Mouse (Mus musculus): ENCODE results near the gene Ykt6.
A peak's percentile ranks its signal among the peaks of the same experiment; 100 is the strongest.

Gene Ykt6

GRCm38 (mm10) chr11:5948546-5949250 is 6.8 kb upstream of the Ykt6 start:
- DNase-seq (ENCODE audit: low spot score in 2 of 2) = no peak

- DNase-seq (ENCODE audit: low spot score in 2 of 2) = no peak
These were observed 5.7 kb upstream of the Ykt6 start, which contains the start of gene Gck for GRCm38 (mm10) chr11:5949586-5950352. Gene Gck (minus strand): TSS chr11:5950081.

- no peak for DNase-seq (ENCODE audit: low spot score in 2 of 2)
These were observed 3.0 kb upstream of the Ykt6 start for GRCm38 (mm10) chr11:5952501-5952900.

GRCm38 (mm10) chr11:5953130-5953765 is 2.2 kb upstream of the Ykt6 start:
- no peak for DNase-seq (ENCODE audit: low spot score in 2 of 2)

GRCm38 (mm10) chr11:5954435-5954834 is 1.1 kb upstream of the Ykt6 start:
- DNase-seq (ENCODE audit: low spot score in 2 of 2) = no peak

- peak; percentile 12 to 36 for DNase-seq (ENCODE audit: low spot score in 2 of 2)
These were observed 458 bp upstream of the Ykt6 start for GRCm38 (mm10) chr11:5954965-5955504.

GRCm38 (mm10) chr11:5960051-5960450 is 4.6 kb downstream of the Ykt6 start:
- no peak for DNase-seq (ENCODE audit: low spot score in 2 of 2)

GRCm38 (mm10) chr11:5965865-5966264 is 10.4 kb downstream of the Ykt6 start:
- no peak for DNase-seq (ENCODE audit: low spot score in 2 of 2)

- DNase-seq (ENCODE audit: low spot score in 2 of 2) = no peak
These were observed 11.3 kb downstream of the Ykt6 start for GRCm38 (mm10) chr11:5966751-5967150.

GRCm38 (mm10) chr11:5968223-5968622 is 12.7 kb downstream of the Ykt6 start:
- DNase-seq (ENCODE audit: low spot score in 2 of 2) = no peak

GRCm38 (mm10) chr11:5971202-5971601 is 15.7 kb downstream of the Ykt6 start:
- DNase-seq (ENCODE audit: low spot score in 2 of 2) = no peak

- no peak for DNase-seq (ENCODE audit: low spot score in 2 of 2)
These were observed 17.7 kb downstream of the Ykt6 start for GRCm38 (mm10) chr11:5973151-5973550.

GRCm38 (mm10) chr11:5974053-5974452 is 18.6 kb downstream of the Ykt6 start:
- DNase-seq (ENCODE audit: low spot score in 2 of 2) = no peak

GRCm38 (mm10) chr11:5975068-5975467 is 19.6 kb downstream of the Ykt6 start:
- no peak for DNase-seq (ENCODE audit: low spot score in 2 of 2)

GRCm38 (mm10) chr11:5976106-5976505 is 20.6 kb downstream of the Ykt6 start:
- no peak for DNase-seq (ENCODE audit: low spot score in 2 of 2)

- no peak for DNase-seq (ENCODE audit: low spot score in 2 of 2)
These were observed 23.6 kb downstream of the Ykt6 start for GRCm38 (mm10) chr11:5979088-5979487.

- DNase-seq (ENCODE audit: low spot score in 2 of 2) = no peak
These were observed 24.6 kb downstream of the Ykt6 start for GRCm38 (mm10) chr11:5980108-5980507.

- DNase-seq (ENCODE audit: low spot score in 2 of 2) = no peak
These were observed 25.1 kb downstream of the Ykt6 start for GRCm38 (mm10) chr11:5980561-5980960.

GRCm38 (mm10) chr11:5981323-5981722 is 25.8 kb downstream of the Ykt6 start:
- no peak for DNase-seq (ENCODE audit: low spot score in 2 of 2)

- no peak for DNase-seq (ENCODE audit: low spot score in 2 of 2)
These were observed 28.1 kb downstream of the Ykt6 start for GRCm38 (mm10) chr11:5983629-5984028.

- no peak for DNase-seq (ENCODE audit: low spot score in 2 of 2)
These were observed 32.6 kb downstream of the Ykt6 start for GRCm38 (mm10) chr11:5988126-5988525.

GRCm38 (mm10) chr11:5989954-5990593 is 34.6 kb downstream of the Ykt6 start:
- no peak for DNase-seq (ENCODE audit: low spot score in 2 of 2)

Measured in thymus, postnatal 10 days (tissue).